Mouse (Mus musculus) liver, postnatal 0 days (tissue): ENCODE results near the gene Gzmg. TPM values are rescaled to one million over a fixed set of nuclear protein-coding genes. Genes with fewer than 3 reads are reported as not detected.
"Not testable (repeated sequence)": the region's sequence is repeated elsewhere in the genome, so short reads cannot be mapped to it uniquely, and the experiment has no call there.

Experiments used
- ATAC-seq: fragments of 200-750 bp; cut with Nextera tagmentation; 2 replicates; pipeline ENCODE4 v1.8.0; 2017; ENCODE audit warnings: mild to moderate bottlenecking, moderate library complexity
- DNase-seq: peaks from one replicate; pipeline ENCODE4 v3.0.0-alpha.2; 2016
- H3K27ac ChIP-seq: fragments of 300-500 bp; sonication (generic); 2 replicates; pipeline ENCODE4 v1.5.1; 2014; ENCODE audit warnings: antibody characterized with exemption, moderate library complexity, mild to moderate bottlenecking, low read depth
- H3K27me3 ChIP-seq: fragments of 300-500 bp; sonication (generic); 2 replicates; pipeline ENCODE4 v1.6.1; 2014; ENCODE audit warnings: low read length, control low read depth, mixed read lengths; ENCODE audit not compliant: insufficient read depth
- H3K36me3 ChIP-seq: fragments of 300-500 bp; sonication (generic); replicated peaks from 2 replicates; pipeline ENCODE4 v1.6.1; 2014; ENCODE audit warnings: mild to moderate bottlenecking, control low read depth, low read length, moderate library complexity, mixed read lengths; ENCODE audit not compliant: insufficient read depth
- H3K4me1 ChIP-seq: fragments of 300-500 bp; sonication (generic); 2 replicates; pipeline ENCODE4 v1.6.1; 2014; ENCODE audit warnings: antibody characterized with exemption, mild to moderate bottlenecking, control low read depth; ENCODE audit not compliant: insufficient read depth
- H3K4me2 ChIP-seq: fragments of 300-500 bp; sonication (generic); 2 replicates; pipeline ENCODE4 v1.6.1; 2014; ENCODE audit warnings: low read depth, mild to moderate bottlenecking, low read length, moderate library complexity, mixed read lengths
- H3K4me3 ChIP-seq: fragments of 300-500 bp; sonication (generic); 2 replicates; pipeline ENCODE4 v1.5.1; 2014; ENCODE audit warnings: low read depth, low read length
- H3K9ac ChIP-seq: fragments of 300-500 bp; sonication (generic); replicated peaks from 2 replicates; pipeline ENCODE4 v1.6.1; 2014; ENCODE audit warnings: mild to moderate bottlenecking, moderate library complexity
- H3K9me3 ChIP-seq: fragments of 300-500 bp; sonication (generic); 2 replicates; pipeline ENCODE4 v1.6.1; 2016; ENCODE audit warnings: mild to moderate bottlenecking, control low read depth, low read length, mixed read lengths
- CTCF ChIP-seq: sonication (generic); IDR thresholded peaks from 2 replicates; pipeline ENCODE4 v1.5.1; 2016; ENCODE audit warnings: antibody characterized with exemption, low read depth
- EP300 ChIP-seq: IDR thresholded peaks from 2 replicates; pipeline ENCODE4 v1.6.1; 2016; ENCODE audit warnings: antibody characterized with exemption, low read depth, mild to moderate bottlenecking
- WGBS: fragments of 180-500 bp; shearing (Covaris S2); extraction: QIAGEN DNeasy Blood & Tissue Kit; methylation state at CpG from one replicate; pipeline ENCODE4 v1.1.7; 2014; ENCODE audit not compliant: insufficient replicate concordance; 5-methylcytosine and 5-hydroxymethylcytosine counted together
- polyA plus RNA-seq: library from polyadenylated mRNA; unstranded; fragments of >200 nt; fragmentation: Nextera tagmentation; extraction: Ambion mirVana; gene quantifications from 2 replicates; pipeline ENCODE4 v1.2.1, GENCODE M21; 2015

Gzmg gene
- polyA plus RNA-seq, 1 experiment from 2014 or later, result not detected

GRCm38 (mm10) chr14:56128341-56128740 is 31.0 kb downstream of the Gzmg start:
- H3K9me3 ChIP-seq, result no peaks in the 10 kb centered on the region
- H3K27me3 ChIP-seq, result no peaks in the 10 kb centered on the region
- ATAC-seq (no peak), DNase-seq (no peak)
- no peaks in the 10 kb centered on the region for H3K36me3 ChIP-seq
- no peak overlapping the region for H3K4me2 ChIP-seq
- no peaks in the 10 kb centered on the region for H3K4me1 ChIP-seq
- 32% methylated on average over 3 of the region's 3 CpGs for WGBS
- H3K27ac ChIP-seq, result no peak overlapping the region
- no peak overlapping the region for H3K9ac ChIP-seq
- no peak overlapping the region for H3K4me3 ChIP-seq
- no peak for TF ChIP-seq EP300
- TF ChIP-seq CTCF, result peak; percentile 49

- no peak overlapping the region for H3K4me3 ChIP-seq
- H3K4me2 ChIP-seq, result no peak overlapping the region
- H3K9me3 ChIP-seq, result no peaks in the 10 kb centered on the region
- H3K36me3 ChIP-seq, result no peaks in the 10 kb centered on the region
- H3K9ac ChIP-seq, result no peak overlapping the region
- no peak for ATAC-seq
- no peak for DNase-seq
- no peaks in the 10 kb centered on the region for H3K4me1 ChIP-seq
- no peaks in the 10 kb centered on the region for H3K27me3 ChIP-seq
- 68% methylated on average over 3 of the region's 3 CpGs for WGBS
- no peak overlapping the region for H3K27ac ChIP-seq
- no peak for TF ChIP-seq EP300
- no peak for TF ChIP-seq CTCF
These were observed 35.9 kb downstream of the Gzmg start for GRCm38 (mm10) chr14:56123516-56123915.

DNA sequence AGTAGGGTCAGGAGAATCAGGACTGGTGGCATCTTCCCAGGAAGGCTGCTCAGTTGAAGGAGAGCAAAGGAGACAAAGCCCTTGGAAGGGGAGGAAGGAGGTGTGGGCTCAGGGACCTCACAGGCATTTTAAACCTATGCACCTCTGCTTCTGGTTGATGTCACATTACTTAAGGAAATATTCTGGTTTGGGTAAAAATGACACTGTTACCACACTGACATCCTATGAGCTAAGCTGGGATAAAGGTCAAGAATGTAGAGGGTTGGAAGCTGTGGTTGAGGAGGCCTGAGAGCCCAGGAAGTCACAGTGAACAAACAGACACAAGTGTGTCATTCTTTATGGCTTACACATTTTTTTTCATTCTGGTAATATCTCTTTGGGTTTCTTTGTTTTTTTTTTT is 38.9 kb downstream of the Gzmg start, which contains the start of gene Gzme:
Gene Gzme, minus strand, starts transcription at position 101 of the 400 bp plus-strand sequence.
- Histone ChIP-seq H3K9ac (no peak within 1 kb of the TSS), H3K4me1 (no peaks in the 10 kb centered on the region), H3K27me3 (no peaks in the 10 kb centered on the region), H3K4me3 (no peak within 1 kb of the TSS), H3K9me3 (no peaks in the 10 kb centered on the region), H3K27ac (no peak within 1 kb of the TSS), H3K36me3 (no peaks in the 10 kb centered on the region), H3K4me2 (no peak within 1 kb of the TSS)
- DNase-seq (no peak), ATAC-seq (no peak)
- no peak for TF ChIP-seq EP300
- no peak for TF ChIP-seq CTCF

- H3K4me1 ChIP-seq, H3K4me2 ChIP-seq, H3K36me3 ChIP-seq, H3K9ac ChIP-seq, H3K27me3 ChIP-seq, DNase-seq, H3K27ac ChIP-seq, H3K4me3 ChIP-seq, H3K9me3 ChIP-seq, ATAC-seq: not testable (repeated sequence)
- 88% methylated on average over 33 of the region's 33 CpGs for WGBS
These were observed 43.7 kb downstream of the Gzmg start for GRCm38 (mm10) chr14:56115531-56116310.

Other genes with a start within 250 kb of the Gzmg start
- 0.59 and 1.7 TPM in 2 replicates for gene Cma1, start 214.9 kb downstream of the Gzmg start, polyA plus RNA-seq
- not detected in 2 replicates for gene Cma2, start 208.6 kb downstream of the Gzmg start, polyA plus RNA-seq
- not detected in 2 replicates for gene Mcpt1, start 141.6 kb downstream of the Gzmg start, polyA plus RNA-seq
- gene Mcpt9, start 129.1 kb downstream of the Gzmg start, polyA plus RNA-seq, result not detected in 2 replicates
- gene Mcpt2, start 117.5 kb downstream of the Gzmg start, polyA plus RNA-seq, result 0.23 and 0.27 TPM in 2 replicates
- gene Mcpt4, start 97.3 kb downstream of the Gzmg start, polyA plus RNA-seq, result 0.26 and 0.51 TPM in 2 replicates
- gene Mcpt8, start 74.3 kb downstream of the Gzmg start, polyA plus RNA-seq, result 13.3 and 19.0 TPM in 2 replicates
- gene Ctsg, start 57.0 kb downstream of the Gzmg start, polyA plus RNA-seq, result 38.6 and 41.3 TPM in 2 replicates
- not detected in 2 replicates for gene Gzme, start 39.0 kb downstream of the Gzmg start, polyA plus RNA-seq
- not detected in 2 replicates for gene Gzmd, start 27.0 kb downstream of the Gzmg start, polyA plus RNA-seq
- gene Gzmn, start 15.0 kb upstream of the Gzmg start, polyA plus RNA-seq, result not detected in 2 replicates
- not detected in 2 replicates for gene Gzmf, start 51.8 kb upstream of the Gzmg start, polyA plus RNA-seq
- gene Gzmc, start 75.1 kb upstream of the Gzmg start, polyA plus RNA-seq, result 0.17 and 0.25 TPM in 2 replicates
- 7.2 and 7.9 TPM in 2 replicates for gene Gzmb, start 102.7 kb upstream of the Gzmg start, polyA plus RNA-seq
- gene Atp12a, start 205.5 kb upstream of the Gzmg start, polyA plus RNA-seq, result not detected in 2 replicates
- gene Rnf17, start 243.0 kb upstream of the Gzmg start, polyA plus RNA-seq, result 0.40 and 0.70 TPM in 2 replicates